Mouse (Mus musculus) spleen, adult 2 months (tissue): ENCODE results near the gene Dnajc8. TPM values are rescaled to one million over a fixed set of nuclear protein-coding genes. Genes with fewer than 3 reads are reported as not detected.

Source experiments
- DNase-seq, 2 experiments: peaks; one replicate each; pipeline versions ENCODE4 v3.0.0 to v3.0.0-alpha.2; 2012 to 2021; ENCODE audit warnings: low spot score in 2 of 2, low read depth in 1 of 2
- H3K27ac ChIP-seq: fragments of 200-500 bp; 2 replicates; pipeline ENCODE4 v1.5.1; 2012; ENCODE audit warnings: low read length, inconsistent platforms; ENCODE audit not compliant: insufficient read depth
- H3K27me3 ChIP-seq: fragments of 200-500 bp; 2 replicates; pipeline ENCODE4 v1.6.1; 2012; ENCODE audit warnings: mild to moderate bottlenecking, moderate library complexity, low read length, inconsistent platforms; ENCODE audit not compliant: control insufficient read depth, insufficient read depth
- H3K36me3 ChIP-seq: fragments of 200-500 bp; 2 replicates; pipeline ENCODE4 v1.6.1; 2012; ENCODE audit warnings: mild to moderate bottlenecking, low read length, inconsistent platforms; ENCODE audit not compliant: control insufficient read depth, insufficient read depth
- H3K4me1 ChIP-seq: fragments of 200-500 bp; 2 replicates; pipeline ENCODE4 v1.6.1; 2011; ENCODE audit warnings: inconsistent platforms; ENCODE audit not compliant: control insufficient read depth, insufficient read depth, insufficient read length
- H3K4me3 ChIP-seq: fragments of 200-500 bp; 2 replicates; pipeline ENCODE4 v1.5.1; 2011; ENCODE audit warnings: mild to moderate bottlenecking, inconsistent platforms; ENCODE audit not compliant: insufficient read depth, insufficient read length; ENCODE audit errors: extremely low read depth
- CTCF ChIP-seq: fragments of 200-500 bp; IDR thresholded peaks from 2 replicates; pipeline ENCODE4 v1.5.1; 2011; ENCODE audit warnings: mild to moderate bottlenecking, inconsistent platforms; ENCODE audit not compliant: insufficient read depth, insufficient read length, insufficient replicate concordance; ENCODE audit errors: extremely low read depth
- POLR2A ChIP-seq: fragments of 200-500 bp; IDR thresholded peaks from 2 replicates; pipeline ENCODE4 v1.6.1; 2011; ENCODE audit warnings: low read depth, low read length, inconsistent platforms
- WGBS: fragments of 180-500 bp; shearing (Covaris S2); methylation state at CpG from one replicate; pipeline ENCODE4 v1.1.7; 2018; 5-methylcytosine and 5-hydroxymethylcytosine counted together
- polyA plus RNA-seq: library from polyadenylated mRNA; depleted of rRNA; stranded (reverse); fragments of >200 nt; gene quantifications from 2 replicates; pipeline ENCODE4 v1.2.3, GENCODE M21; 2012

Dnajc8 gene
- polyA plus RNA-seq, 1 experiment: 18.2 TPM

GRCm38 (mm10) chr4:132514555-132515135 lies 20.7 kb upstream of the Dnajc8 start:
- 3% methylated on average over 21 of the region's 21 CpGs for WGBS
- no peaks in the 10 kb centered on the region for H3K27me3 ChIP-seq
- no peaks in the 10 kb centered on the region; the same call in 1 of the 2 replicates for H3K4me1 ChIP-seq
- peak overlapping the region; percentile 70 for H3K4me3 ChIP-seq
- peak overlapping the region; percentile 95 for H3K27ac ChIP-seq
- peak; percentile 66 to 79 for DNase-seq
- H3K36me3 ChIP-seq: no peaks in the 10 kb centered on the region
- peak; percentile 84; the same call in 1 of the 2 replicates for TF ChIP-seq CTCF
- no peak for TF ChIP-seq POLR2A

- Histone ChIP-seq H3K4me3 (peak overlapping the region; percentile 70), H3K4me1 (no peaks in the 10 kb centered on the region; the same call in 1 of the 2 replicates), H3K27me3 (no peaks in the 10 kb centered on the region), H3K27ac (peak overlapping the region; percentile 95), H3K36me3 (no peaks in the 10 kb centered on the region)
- TF ChIP-seq POLR2A (peak; percentile 58), CTCF (no peak)
- peak; percentile 90 to 98 for DNase-seq
- WGBS: 19% methylated on average over 22 of the region's 22 CpGs
Observed at GRCm38 (mm10) chr4:132515369-132516155, 19.8 kb upstream of the Dnajc8 start.

- no peak for DNase-seq
- Histone ChIP-seq H3K27me3 (no peaks in the 10 kb centered on the region), H3K4me1 (no peaks in the 10 kb centered on the region; the same call in 1 of the 2 replicates), H3K4me3 (no peak overlapping the region), H3K36me3 (no peaks in the 10 kb centered on the region), H3K27ac (no peak overlapping the region)
- WGBS: 88% methylated on average over 8 of the region's 8 CpGs
- TF ChIP-seq CTCF (no peak), POLR2A (no peak)
Observed at GRCm38 (mm10) chr4:132518066-132518465, 17.3 kb upstream of the Dnajc8 start.

- Histone ChIP-seq H3K27ac (no peak overlapping the region), H3K4me3 (no peak overlapping the region), H3K36me3 (no peaks in the 10 kb centered on the region), H3K27me3 (no peaks in the 10 kb centered on the region), H3K4me1 (no peaks in the 10 kb centered on the region; the same call in 1 of the 2 replicates)
- WGBS: 94% methylated on average over 3 of the region's 3 CpGs
- no peak for DNase-seq
- no peak for TF ChIP-seq POLR2A
- no peak for TF ChIP-seq CTCF
Observed at GRCm38 (mm10) chr4:132519188-132519587, 16.2 kb upstream of the Dnajc8 start.

GRCm38 (mm10) chr4:132524321-132524741 lies 11.0 kb upstream of the Dnajc8 start:
- TF ChIP-seq POLR2A (no peak), CTCF (no peak)
- WGBS: 64% methylated on average over 11 of the region's 11 CpGs
- Histone ChIP-seq H3K4me3 (no peak overlapping the region), H3K36me3 (no peaks in the 10 kb centered on the region), H3K27ac (no peak overlapping the region), H3K27me3 (no peaks in the 10 kb centered on the region), H3K4me1 (no peaks in the 10 kb centered on the region)
- no peak for DNase-seq

- H3K27ac ChIP-seq: no peak overlapping the region
Observed at GRCm38 (mm10) chr4:132524808-132525207, 10.5 kb upstream of the Dnajc8 start.

More at GRCm38 (mm10) chr4:132524808-132525207, 10.5 kb upstream of the Dnajc8 start:
- Histone ChIP-seq H3K4me3 (no peak overlapping the region), H3K27me3 (no peaks in the 10 kb centered on the region), H3K4me1 (no peaks in the 10 kb centered on the region), H3K36me3 (no peaks in the 10 kb centered on the region)
- WGBS: 76% methylated on average over 6 of the region's 6 CpGs
- TF ChIP-seq POLR2A (no peak), CTCF (no peak)
- no peak for DNase-seq
